ENCODE assay signal across 16 mouse cellular contexts in the genomic region with DNA sequence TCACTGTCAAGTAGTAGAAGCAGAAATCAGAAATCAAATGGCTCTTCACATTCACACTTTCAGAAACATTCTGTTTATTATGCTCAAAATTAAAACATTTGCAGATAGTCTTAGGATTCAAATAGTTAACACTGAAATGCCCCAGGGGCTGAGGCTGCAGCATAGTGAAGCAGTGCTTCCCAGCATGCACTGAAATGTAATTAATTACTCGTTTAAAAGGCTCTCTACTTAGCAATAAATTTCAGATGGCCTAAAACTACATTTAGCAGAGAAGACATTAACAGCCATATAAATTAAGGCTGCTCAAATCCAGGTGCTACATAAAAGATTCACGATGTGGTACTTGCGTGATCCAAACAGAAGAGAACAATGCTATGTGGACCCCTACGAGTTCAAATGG.
"Had no signal": no experiment of that assay in that cellular context is flagged by ENCODE, and none has a peak within 500 bp of the region (broad histone marks: within the 10 kb centered on the region; RNA-seq: fewer than 3 reads in every experiment).

No protein-coding gene starts in this region.

- H3K4me2 ChIP-seq: liver, embryonic 13.5 days; lung, embryonic 15.5 days; midbrain, embryonic 12.5 days had no signal

- H3K27me3 ChIP-seq: liver, embryonic 13.5 days; lung, embryonic 15.5 days; megakaryocyte, embryonic 14.5 days; midbrain, embryonic 12.5 days had no signal

- H3K9ac ChIP-seq: liver, embryonic 13.5 days; liver, postnatal 0 days; lung, embryonic 15.5 days; midbrain, embryonic 12.5 days had no signal

- ATAC-seq: liver, postnatal 0 days had no signal

- H3K36me3 ChIP-seq: liver, embryonic 13.5 days; lung, embryonic 15.5 days; midbrain, embryonic 12.5 days had no signal

- DNase-seq: kidney, adult 2 months; kidney, postnatal 14 days; liver; liver, embryonic 13.5 days; liver, postnatal 0 days; lung, postnatal 14 days; retina, postnatal 1 day; right cerebral cortex, postnatal 4 days; spleen, adult 18-20 months; thymus, adult 18-20 months; thymus, postnatal 14 days had no signal

- H3K4me1 ChIP-seq: liver, embryonic 13.5 days; lung, embryonic 15.5 days; megakaryocyte, embryonic 14.5 days; midbrain, embryonic 12.5 days had no signal

- H3K9me3 ChIP-seq: liver, embryonic 13.5 days; lung, embryonic 15.5 days; megakaryocyte, embryonic 14.5 days; midbrain, embryonic 12.5 days had no signal

- H3K27ac ChIP-seq: left cerebral cortex, adult 2 months; liver, embryonic 13.5 days; lung, embryonic 15.5 days; macrophage; midbrain, embryonic 12.5 days had no signal

- H3K4me3 ChIP-seq: left cerebral cortex, adult 2 months; liver, embryonic 13.5 days; lung, embryonic 15.5 days; megakaryocyte, embryonic 14.5 days; midbrain, embryonic 12.5 days had no signal
